Mouse (Mus musculus) thymus, adult 2 months (tissue): ENCODE data around the gene Nup62.

Experiments
- CTCF ChIP-seq: fragments of 200-500 bp; IDR thresholded peaks from 2 replicates; pipeline ENCODE4 v1.5.1; 2012; ENCODE audit warnings: mild to moderate bottlenecking, control low read depth, low read length, moderate library complexity, borderline replicate concordance; ENCODE audit not compliant: control insufficient read depth, poor library complexity, insufficient read depth; ENCODE audit errors: extremely low read depth
- POLR2A ChIP-seq: fragments of 200-500 bp; IDR thresholded peaks from 2 replicates; pipeline ENCODE4 v1.6.1; 2012; ENCODE audit warnings: mild to moderate bottlenecking, low read length, control low read depth, moderate library complexity; ENCODE audit not compliant: control insufficient read depth, poor library complexity, insufficient read depth; ENCODE audit errors: extremely low read depth

DNA sequence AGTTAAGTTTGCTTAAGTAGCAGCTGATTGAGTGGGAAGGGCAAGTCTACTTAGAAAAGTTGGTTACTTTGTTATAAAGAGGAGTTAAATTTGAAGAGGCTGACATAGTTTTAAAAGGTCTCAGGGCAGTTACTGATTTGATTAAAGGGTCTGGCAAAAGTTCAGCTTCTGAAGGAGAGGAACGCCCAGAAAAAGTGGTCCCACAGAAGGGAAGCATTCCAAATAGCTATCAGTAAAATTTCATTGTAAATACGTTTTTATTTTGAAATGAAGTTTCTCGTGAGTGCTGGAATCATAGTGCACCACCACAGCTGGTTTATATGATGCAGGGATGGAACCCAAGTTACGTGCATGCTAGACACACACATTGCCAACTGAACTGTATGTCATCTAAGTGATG, 16.9 kb downstream of the Nup62 start:
- TF ChIP-seq CTCF (no peak), POLR2A (no peak)
